In the genomic region with DNA sequence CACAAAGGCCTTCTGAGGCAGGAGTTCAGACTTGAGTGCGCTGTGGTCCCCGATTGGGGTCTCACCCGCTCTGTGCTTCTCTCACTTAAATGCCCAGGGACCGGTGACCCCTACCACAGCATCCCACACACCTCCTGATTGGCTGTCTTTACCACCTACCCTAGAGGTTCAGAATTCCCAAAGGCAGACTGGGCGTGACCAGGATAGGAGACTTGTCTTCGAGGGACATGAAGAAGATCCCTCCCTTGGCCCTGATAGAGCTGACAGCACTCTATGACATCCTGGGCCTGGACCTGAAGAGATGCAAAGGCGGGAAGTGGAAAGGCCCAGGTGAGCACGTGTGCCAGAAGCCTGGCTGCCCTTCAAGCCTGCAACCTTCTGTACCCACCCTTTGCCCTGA, we compare ENCODE assay signal across 9 mouse cellular contexts. TPM values are rescaled to one million over a fixed set of nuclear protein-coding genes. Genes with fewer than 3 reads are reported as not detected.
"Had no signal": no experiment of that assay in that cellular context is flagged by ENCODE, and none has a peak within 500 bp of the region (broad histone marks: within the 10 kb centered on the region; RNA-seq: fewer than 3 reads in every experiment).

No protein-coding gene starts in this region.

- H3K9ac ChIP-seq: limb, embryonic 15.5 days; liver, embryonic 12.5 days; lung, embryonic 14.5 days had no signal

- ATAC-seq: liver, embryonic 12.5 days had no signal

- H3K4me2 ChIP-seq: limb, embryonic 15.5 days; liver, embryonic 12.5 days; lung, embryonic 14.5 days had no signal

- H3K9me3 ChIP-seq: limb, embryonic 15.5 days; liver, embryonic 12.5 days had no signal

- H3K4me3 ChIP-seq: limb, embryonic 15.5 days; liver, embryonic 12.5 days; myocyte had no signal

- H3K27me3 ChIP-seq: limb, embryonic 15.5 days had no signal

- H3K4me1 ChIP-seq: liver, embryonic 12.5 days had no signal

- H3K36me3 ChIP-seq: limb, embryonic 15.5 days; liver, embryonic 12.5 days had no signal

- H3K27ac ChIP-seq: kidney, postnatal 0 days; limb, embryonic 15.5 days; liver, embryonic 12.5 days had no signal

RNA-seq across cellular contexts. Expression of gene Arhgap40, which starts 22.0 kb away (rescaled TPM):
- polyA plus RNA-seq: limb, embryonic 11.5 days; liver, embryonic 12.5 days; liver, embryonic 16.5 days; lung, embryonic 14.5 days; myocyte; small intestine, adult 2 months had no signal

RNA-seq across cellular contexts. Expression of gene Adig, which starts 32.1 kb away (rescaled TPM):
- polyA plus RNA-seq: kidney, postnatal 0 days; liver, embryonic 12.5 days; liver, embryonic 16.5 days; myocyte; neural tube, embryonic 14.5 days had no signal
